Mouse (Mus musculus): ENCODE results near the gene Mdc1.
"Not testable (repeated sequence)": the region's sequence is repeated elsewhere in the genome, so short reads cannot be mapped to it uniquely, and the experiment has no call there.

The Mdc1 gene

DNA sequence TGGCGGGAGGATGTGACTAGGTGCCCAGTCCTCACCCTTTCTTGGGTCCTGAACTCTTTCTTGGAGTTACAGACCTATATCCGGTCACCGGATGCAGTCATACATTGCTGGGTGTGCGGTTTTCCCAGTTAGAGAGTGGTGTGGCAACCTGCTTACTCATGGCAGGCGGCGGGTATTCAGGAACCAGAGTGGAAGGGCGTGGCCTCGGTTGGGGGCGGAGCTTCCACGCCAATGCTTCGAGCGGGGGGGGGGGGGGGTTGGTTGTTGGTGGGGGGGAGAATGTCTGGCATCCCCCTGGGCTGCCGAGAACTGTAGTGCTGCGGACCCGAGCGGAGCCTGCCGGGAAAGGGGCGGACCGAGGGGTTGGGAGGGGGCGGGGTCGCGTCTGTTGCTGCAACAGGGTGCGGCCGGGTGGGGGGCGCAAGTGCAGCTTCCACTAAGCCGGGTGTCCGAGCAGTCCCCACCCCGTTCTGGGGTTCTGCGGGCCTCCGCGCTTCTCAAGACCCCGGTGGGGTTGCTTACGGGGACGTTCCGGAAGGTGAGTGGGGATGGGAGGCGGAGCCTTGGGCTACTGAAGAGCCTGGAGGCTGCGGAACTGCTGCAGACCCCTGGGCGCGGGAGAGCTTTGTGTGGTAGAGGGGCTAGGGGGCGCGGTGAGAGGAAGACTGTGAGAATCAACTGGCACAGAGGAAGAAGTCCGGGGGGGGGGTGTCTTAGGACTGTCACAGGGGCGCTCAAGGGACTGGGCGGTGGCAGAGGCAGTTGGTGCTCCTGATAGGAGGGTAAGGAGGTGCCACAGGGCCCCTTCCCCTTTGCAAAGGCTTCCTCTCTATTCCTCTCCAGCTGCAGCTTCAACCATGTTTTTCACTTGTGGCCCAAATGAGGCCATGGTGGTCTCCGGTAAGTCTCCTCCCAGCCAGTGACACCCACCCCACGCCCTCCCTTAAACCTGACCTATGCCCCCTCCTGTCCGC, 18.1 kb upstream of the Mdc1 start, which contains the start of gene Flot1:
TSS of gene Flot1 (plus strand) at position 267 of the 974 bp plus-strand sequence.
- peak; percentile 85 for DNase-seq (ENCODE audit: low spot score)

DNA sequence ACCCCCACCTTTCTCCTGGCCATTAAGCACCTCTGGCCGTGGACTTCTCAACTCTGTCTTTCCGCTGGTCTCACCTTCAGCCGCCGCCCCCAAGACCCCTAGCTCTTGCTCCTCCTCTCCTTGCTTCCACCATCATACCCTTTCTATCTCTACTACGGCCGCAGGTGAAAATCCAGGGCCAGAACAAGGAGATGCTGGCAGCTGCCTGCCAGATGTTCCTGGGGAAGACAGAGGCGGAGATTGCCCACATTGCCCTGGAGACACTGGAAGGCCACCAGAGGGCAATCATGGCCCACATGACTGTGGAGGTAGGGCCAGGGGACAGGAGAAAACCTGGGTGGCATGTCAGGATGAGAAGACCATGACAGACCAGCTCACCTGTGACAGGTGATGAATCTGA, 16.9 kb upstream of the Mdc1 start:
- peak; percentile 44 for DNase-seq (ENCODE audit: low spot score)

DNA sequence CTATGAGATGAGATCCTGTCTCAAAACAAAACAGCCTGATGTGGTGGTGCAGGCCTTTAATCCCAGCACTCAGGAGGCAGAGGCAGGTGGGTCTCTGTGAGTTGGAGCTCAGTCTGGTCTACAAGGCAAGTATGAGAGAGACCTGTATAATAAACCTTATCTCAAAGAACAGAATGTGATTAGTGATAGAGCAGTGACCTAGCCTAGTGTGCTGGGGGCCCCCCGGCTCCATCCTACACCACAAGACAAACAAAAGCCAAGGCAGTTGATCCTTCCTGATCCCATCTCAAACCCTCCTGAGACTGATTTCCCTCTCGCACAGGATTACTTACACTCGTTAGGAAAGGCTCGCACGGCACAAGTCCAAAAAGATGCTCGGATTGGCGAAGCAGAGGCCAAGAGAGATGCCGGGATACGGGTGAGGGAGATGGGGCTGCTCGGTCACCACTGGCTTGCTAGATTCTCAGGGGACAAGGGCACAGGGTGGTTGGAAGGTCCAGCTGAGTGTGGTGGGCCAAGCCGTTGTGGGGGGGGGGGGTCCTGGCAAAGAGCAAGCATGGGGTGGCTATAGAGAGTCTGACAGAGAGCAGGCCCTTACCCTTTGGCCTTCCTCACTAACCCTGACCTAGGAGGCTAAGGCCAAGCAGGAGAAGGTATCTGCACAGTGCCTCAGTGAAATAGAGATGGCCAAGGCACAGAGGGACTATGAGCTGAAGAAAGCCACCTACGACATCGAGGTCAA, 16.0 kb upstream of the Mdc1 start:
- DNase-seq (ENCODE audit: low spot score), result peak; percentile 38

DNA sequence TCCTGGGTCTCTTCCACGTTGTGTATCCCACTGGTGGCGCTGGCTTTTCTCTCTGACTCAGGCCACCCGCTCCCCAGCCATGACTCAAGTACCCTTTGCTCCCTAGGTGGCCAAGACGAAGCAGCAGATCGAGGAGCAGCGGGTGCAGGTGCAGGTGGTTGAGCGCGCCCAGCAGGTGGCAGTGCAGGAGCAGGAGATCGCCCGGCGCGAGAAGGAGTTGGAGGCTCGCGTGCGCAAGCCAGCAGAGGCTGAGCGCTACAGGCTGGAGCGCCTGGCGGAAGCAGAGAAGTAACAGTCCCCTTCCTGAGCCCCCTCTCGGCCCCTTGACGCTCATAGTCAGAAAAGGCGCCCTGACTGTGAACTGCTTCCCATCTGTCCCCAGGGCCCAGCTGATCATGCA, 11.6 kb upstream of the Mdc1 start:
- DNase-seq (ENCODE audit: low spot score), result peak; percentile 83

DNA sequence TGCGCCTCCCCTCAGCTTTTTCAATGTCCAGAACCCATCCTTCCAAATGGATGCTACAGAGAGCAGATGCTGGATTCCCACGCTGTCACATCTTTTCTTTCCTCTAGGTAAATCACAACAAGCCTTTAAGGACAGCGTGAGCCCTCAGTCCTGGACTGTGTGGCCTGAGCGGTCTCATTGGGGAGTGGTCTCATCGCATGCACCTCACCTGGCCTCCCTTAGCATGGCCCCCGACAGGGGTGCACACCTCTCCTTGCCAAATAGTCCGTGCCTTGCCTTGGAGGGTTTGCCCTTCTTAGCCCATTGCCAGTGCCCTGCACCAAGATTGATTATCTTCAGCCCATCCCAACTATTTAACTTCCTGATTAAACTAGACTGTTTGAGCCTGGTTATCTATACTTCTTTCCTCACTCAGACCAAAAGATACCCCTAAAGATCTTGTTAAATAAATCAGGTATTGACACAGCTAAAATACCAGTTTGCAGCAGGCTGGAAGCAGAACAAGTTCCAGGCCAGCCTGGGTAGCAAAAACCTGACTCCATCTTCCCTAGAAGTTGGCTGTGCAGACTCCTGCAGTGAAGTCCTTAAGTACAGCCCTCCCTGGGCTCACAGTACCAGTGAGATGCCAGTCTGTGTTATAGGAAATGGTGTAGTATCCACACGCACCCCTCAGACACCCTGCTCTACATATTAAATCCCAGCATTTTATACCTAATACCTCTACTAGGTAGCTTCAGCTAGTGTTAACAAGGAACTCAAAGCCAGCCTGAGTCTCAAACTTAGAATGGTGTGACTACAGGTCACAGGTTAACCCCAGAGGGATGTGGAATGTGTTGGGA, 8.7 kb upstream of the Mdc1 start:
- no peak for DNase-seq (ENCODE audit: low spot score)

DNA sequence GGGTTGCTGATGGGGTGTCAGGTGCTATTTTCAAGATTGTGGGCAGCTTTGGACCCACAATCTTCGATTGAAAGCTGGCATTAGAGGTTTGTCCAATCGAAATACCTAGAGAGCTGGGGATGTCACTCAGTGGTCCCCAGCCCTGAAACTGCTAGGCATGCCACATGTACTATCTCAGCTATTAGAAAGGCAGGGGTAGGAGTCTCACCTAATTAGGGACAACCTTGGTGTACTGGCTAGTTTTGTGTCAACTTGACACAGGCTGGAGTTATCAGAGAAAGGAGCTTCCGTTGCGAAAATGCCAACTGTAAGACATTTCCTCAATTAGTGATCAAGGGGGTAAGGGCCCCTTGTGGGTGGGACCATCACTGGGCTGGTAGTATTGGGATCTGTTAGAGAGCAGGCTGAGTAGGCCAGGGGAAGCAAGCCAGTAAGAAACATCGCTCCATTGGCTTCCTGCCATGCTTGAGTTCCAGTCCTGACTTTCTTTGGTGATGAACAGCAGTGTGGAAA, 8.0 kb upstream of the Mdc1 start:
- no peak for DNase-seq (ENCODE audit: low spot score)

DNA sequence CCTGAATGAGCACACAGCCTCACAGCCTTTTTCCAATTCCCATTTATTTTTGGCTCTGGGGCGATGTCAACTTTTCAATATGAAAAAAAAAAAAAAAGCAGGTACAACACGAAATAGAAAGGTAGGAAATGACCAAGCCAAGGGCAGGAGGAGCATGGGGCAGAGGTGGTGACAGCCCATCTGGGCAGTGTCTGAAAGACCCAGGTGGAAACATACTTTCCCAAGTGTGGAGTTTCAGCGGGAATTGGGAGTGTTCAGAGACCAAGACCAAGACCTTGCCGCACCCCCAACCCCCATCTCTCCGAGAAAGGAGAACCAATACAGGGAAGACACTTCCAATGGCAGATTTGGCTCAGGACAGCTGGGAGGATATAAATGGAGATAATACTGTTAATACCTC, 7.4 kb upstream of the Mdc1 start:
- DNase-seq (ENCODE audit: low spot score), result no peak

DNA sequence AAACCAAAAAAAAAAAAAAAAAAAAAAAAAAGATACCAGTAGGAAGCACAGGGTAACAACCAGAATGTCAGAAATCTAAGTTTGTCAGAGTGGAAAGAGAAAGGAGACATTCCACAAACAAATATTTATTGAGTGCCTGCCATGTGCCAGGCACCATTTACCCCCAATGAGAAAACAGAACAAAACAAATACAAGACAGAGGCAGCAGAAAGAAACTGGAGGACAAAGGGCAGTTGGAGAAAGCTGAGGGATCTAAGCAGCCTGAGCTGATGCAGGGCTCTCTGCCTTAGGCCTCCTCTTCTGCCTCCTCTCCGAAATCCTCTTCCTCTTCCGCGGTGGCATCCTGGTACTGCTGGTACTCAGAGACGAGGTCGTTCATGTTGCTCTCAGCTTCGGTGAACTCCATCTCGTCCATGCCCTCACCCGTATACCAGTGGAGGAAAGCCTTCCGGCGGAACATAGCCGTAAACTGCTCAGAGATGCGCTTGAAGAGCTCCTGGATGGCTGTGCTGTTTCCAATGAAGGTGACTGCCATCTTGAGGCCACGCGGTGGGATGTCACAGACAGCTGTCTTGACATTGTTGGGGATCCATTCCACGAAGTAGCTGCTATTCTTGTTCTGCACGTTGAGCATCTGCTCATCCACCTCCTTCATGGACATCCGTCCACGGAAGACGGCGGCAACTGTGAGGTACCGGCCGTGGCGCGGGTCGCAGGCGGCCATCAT, 6.5 kb upstream of the Mdc1 start:
- no peak for DNase-seq (ENCODE audit: low spot score)

DNA sequence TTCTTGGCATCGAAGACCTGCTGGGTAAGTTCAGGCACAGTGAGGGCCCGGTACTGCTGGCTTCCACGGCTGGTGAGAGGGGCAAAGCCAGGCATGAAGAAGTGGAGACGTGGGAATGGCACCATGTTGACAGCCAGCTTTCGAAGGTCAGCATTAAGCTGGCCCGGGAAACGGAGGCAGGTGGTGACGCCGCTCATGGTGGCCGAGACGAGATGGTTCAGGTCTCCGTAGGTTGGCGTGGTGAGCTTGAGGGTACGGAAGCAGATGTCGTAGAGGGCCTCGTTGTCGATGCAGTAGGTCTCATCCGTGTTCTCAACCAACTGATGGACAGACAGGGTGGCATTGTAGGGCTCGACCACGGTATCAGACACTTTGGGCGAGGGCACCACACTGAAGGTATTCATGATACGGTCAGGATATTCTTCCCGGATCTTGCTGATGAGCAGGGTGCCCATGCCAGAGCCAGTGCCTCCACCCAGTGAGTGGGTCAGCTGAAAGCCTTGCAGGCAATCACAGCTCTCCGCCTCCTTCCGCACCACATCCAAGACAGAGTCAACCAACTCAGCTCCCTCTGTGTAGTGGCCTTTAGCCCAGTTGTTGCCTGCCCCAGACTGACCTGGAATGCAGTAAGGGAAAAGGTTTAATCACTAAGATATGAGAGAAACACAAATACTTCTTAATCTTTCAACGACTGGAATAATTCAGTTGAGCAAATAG, 5.7 kb upstream of the Mdc1 start:
- no peak for DNase-seq (ENCODE audit: low spot score)

DNA sequence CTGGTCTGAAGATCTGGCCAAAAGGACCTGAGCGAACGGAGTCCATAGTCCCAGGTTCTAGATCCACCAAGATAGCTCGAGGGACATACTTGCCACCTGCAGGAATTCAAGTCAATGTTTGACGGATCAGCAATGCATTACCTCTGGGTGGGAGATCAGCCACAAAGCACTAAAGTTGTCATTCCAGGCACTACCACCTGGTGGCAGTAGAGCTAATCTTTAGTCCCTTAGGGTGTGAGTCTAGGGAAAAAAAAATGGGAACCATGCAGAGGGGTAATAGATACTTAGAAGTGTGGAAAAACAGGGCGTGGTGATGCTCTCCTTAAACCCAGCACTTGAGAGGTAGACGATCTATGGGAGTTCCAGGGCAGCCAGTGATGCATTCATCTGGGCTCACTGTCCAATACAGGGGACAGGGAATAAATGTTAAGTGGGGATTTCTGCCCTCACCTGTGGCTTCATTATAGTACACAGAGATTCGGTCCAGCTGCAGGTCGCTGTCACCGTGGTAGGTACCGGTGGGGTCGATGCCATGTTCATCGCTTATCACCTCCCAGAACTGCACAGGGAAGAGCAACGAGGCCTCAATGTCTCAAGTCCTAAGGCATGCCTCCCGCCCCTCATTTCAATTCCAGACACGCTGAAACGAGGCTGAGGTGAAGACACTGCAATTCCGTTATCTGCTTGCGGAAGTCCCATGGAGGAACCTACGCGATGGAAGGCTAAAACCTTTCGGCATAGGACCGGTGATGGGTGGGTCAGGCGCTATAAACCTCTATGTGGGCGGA, 4.9 kb upstream of the Mdc1 start:
- DNase-seq (ENCODE audit: low spot score), result peak; percentile 83

DNA sequence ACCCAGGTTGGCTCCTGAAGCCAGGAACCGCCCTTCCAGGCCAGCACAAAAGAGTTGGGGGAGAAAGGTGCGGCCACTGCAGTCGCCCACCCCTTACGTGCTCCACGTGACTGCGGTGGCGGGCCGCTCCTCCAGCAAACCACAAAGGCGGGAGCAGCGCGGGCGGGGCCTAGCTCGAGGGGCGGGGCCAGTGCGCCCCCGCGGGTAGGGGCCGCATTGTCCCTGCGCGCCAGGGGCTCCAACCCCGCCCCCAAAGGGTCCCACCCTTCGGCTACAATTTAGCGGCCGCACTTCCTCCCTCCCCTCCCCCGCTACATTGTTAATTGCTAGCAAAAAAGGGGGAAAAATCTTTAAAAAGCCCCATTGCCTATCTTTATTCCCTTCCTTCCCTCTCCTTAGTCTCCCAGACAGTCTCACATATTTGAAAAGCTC, 4.3 kb upstream of the Mdc1 start:
- peak; percentile 86 for DNase-seq (ENCODE audit: low spot score)

DNA sequence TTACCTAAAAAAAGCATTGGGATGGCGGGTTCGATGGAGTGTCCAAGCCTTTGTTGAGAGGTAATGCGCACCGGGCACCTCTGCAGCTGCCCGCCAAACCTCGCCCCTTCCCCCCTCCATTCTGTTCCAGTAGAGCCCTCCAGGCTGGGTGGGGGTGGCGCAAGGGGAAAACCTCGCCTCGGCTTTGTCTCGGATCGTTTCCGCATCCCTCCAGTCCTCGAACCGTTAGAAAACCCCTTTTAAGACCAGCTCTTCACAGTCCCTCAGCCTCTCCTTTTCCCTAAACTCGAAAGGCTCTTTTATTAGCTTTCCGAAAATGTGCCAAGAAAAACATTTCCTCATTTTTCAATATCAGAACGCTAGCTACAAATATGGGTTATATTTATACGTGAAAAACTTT, 3.8 kb upstream of the Mdc1 start:
- DNase-seq (ENCODE audit: low spot score), result peak; percentile 50

DNA sequence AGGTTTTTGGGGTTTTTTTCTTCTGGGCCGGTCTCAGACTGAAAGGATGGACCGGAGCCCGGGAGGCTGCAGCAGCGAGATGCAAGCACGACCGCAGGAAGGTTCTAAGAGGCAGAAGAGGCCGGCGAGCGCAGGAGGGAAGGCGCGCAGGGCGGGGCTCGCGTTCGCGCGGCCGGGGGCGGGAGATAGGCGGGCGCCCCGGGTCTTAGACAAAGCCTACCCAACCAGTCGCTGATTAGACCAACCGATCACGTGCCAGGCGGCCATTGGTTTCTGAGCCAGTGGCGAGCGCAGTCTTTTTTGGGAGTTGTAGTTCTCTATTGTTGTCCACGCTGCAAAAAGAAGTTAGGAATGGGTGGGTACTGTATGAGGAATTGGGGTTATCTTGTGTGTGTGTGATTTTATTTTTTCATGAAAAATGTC, 3.2 kb upstream of the Mdc1 start, which contains the start of gene Tubb5:
TSS of gene Tubb5 (minus strand) at position 185 of the 423 bp plus-strand sequence.
- peak; percentile 94 for DNase-seq (ENCODE audit: low spot score)

DNA sequence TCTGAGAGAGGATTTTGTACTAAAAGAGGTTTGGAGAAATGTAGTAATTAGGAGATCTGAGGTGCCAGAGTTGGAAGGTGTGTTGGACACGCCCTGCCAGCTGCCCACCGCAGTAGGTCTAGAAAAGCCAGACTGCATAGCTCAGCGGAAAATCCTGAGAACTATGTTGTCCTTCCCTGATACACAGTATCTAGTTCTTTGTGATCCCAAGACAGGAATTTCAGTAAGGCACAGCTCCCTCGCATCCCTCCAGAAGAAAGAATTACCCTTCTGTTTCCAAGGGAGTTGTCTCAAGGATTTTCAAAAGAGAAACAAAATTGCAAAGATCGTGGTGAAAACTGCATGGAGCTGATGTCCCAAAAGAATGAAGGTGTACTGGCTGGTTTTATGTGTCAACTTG, 2.7 kb upstream of the Mdc1 start:
- DNase-seq (ENCODE audit: low spot score), result peak; percentile 53

DNA sequence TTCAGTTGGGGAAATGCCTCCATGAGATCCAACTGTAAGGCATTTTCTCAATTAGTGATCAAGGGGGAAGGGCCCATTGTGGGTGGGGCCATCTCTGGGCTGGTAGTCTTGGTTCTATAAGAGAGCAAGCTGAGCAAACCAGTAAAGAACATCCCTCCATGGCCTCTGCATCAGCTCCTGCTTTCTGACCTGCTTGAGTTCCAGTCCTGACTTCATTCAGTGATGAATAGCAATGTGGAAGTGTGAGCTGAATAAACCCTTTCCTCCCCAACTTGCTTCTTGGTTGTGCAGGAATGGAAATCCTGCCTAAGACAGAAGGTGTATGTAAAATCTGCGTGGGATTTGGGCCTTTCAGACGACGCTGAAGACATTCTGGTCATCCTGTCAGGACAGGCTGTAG, 2.3 kb upstream of the Mdc1 start:
- not testable (repeated sequence) for DNase-seq (ENCODE audit: low spot score)

DNA sequence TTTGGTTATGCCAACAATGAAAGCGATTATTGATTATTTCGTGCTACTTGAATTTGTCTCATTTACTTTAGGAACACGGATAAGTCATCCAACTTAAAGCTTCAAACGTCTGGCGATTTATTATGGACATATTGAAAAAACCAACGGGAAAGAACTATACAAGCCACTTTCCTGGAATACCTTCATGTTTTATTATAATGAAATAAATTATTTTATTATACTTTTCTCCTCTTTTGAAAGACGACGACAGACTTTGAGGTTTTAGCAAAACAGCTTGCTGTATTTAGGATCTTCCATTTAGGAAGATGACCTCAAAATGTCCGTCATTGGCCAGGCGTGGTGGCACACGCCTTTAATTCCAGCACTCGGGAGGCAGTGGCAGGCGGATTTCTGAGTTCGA, 754 bp upstream of the Mdc1 start:
- DNase-seq (ENCODE audit: low spot score), result no peak

DNA sequence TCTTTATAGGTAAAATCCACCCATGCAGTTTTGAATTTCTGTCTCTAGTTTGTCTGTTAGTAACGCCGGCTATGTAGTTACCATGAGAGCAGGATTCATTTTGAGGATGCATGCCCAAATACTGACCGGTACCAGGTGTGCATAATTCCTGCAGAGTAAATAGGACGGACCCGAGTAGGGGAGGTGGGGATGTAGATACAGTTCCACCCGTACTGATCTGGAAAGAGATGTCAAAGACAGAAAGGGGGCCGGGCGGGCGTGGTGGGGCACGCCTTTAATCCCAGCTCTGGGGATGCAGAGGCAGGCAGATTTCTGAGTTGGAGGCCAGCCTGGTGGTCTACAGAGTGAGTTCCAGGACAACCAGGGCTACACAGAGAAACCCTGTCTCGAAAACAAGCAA, 691 bp downstream of the Mdc1 start:
- DNase-seq (ENCODE audit: low spot score), result peak; percentile 44

DNA sequence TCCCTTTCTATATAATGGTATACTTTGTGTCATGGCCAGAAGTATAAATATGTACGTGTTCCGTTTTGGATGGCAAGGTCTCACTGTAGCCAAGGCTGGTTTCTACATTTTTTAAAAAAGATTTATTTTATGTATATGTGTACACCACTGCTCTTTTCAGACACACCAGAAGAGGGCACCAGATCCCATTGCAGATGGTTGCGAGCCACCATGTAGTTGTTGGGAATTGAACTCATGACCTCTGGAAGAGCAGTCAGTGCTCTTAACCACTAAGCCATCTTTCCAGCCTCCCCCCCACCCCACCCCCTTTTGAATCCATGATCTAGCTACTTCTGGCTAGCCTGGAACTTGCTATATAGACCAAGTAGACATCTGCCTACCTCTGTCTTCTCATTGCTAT, 2.2 kb downstream of the Mdc1 start:
- DNase-seq (ENCODE audit: low spot score), result no peak

DNA sequence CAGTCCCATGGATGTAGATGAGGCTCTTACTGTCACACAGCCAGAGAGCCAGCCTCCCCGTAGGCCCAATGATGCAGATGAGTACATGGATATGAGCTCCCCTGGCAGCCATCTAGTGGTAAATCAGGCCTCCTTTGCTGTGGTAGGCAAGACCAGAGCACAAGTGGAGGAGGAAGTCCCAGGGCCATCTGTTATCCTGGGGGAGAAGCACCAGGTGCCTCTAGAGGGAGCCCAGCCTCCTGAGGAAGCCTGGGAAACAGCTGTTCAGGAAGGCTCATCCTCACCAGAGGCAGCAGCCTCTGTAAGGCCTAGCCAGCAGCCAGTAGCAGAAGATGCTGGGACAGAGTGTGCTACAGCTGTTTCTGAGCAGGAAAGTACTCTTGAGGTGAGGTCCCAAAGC, 6.8 kb downstream of the Mdc1 start:
- no peak for DNase-seq (ENCODE audit: low spot score)

DNA sequence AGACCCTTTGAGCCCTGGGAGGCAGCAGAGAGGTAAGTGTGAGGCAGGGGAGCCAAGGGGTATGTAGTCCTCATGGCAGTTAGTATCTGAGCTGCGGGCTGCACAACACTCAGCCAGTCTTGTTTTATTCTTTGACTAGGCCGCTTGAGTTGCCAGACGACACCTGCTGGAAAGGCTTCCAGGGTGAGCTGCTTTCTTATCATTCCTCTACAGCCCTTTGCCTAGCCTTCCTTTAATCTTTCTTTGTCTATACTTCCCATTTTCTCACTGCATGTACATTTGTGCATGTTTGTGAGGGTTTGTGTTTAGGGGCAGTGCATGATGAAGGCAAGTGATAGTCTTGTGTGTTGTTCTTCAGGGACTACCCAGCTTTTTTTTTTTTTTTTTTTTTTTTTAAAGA, 9.7 kb downstream of the Mdc1 start:
- DNase-seq (ENCODE audit: low spot score), result peak; percentile 50
